Mouse (Mus musculus): Measurements from ENCODE around the gene Smarcd3.

The Smarcd3 gene

DNA sequence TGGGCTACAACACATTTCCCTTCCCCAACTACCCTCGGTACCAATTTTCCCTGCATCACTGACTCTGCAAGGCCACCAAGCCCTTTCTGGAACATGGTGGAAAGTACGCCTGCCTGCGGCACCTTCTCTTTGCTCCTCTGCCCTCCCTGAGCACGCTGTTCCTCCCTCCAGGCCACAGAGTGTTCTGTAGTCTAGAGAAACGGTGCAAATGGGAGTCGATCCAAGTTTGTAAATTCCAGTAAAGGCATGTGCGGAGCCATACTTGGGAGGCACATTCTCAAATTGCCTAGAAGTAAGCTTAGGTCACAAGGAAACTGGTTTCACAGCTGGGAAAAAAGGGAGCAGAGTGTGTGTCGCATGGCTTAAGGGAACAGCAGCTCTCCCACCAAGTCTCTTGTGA, 4.1 kb downstream of the Smarcd3 start:
- peak; percentile 53 to 82 for DNase-seq

DNA sequence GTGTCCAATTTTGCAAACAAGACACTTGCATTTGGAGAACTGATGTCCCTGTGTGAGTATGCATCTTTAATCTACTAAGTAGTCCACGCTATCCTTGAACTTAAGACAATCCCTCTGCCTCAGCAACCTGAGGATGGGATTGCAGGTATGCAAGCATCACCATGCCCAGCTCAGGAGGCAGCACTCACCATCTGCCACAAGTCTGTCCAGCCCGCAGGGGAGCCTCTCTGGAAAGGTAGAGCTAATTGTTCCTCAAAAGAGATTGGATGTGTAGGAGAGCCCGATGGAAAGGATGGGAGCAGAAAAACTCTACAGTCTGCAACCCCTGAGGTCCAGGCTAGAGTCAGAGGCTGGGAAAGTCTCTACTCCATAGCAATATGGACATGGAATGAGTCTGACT, 5.3 kb downstream of the Smarcd3 start:
- no peak for DNase-seq

DNA sequence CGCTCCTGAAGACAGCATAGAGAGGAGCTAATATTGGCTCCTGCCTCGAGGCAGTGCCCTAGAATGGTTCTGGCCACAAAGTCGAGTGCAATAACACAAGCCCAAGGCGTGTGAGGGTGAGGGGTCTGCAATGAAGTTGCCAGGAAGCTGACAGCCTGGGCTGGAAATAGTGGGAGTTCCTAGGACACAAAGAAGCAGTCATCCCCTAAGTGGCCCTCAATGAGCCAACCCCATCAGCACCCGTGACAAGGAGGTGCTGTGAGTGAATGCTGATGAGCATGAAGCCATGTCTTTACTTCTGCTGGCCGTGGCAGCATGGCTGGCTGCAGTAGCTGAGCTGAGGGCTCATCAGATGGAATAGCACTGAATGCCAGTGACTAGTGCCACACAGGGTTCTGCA, 9.1 kb downstream of the Smarcd3 start:
- no peak for DNase-seq

DNA sequence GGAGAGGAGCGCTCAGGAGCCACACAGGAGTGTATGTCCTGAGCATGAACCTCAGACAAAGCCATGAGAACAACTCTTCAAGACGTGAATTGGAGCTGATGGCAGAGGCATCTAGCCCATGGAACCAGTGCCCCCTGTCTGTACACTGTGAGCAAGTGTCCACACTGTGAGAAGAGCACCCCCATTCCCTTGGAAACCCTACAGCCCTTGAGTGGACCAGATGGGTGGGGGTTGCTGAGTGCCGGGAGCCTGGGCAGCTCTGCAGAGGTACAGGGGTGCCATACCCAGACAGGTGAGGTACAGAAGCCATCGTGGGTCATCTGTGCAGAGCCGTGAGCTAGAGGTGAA, 11.9 kb downstream of the Smarcd3 start:
- DNase-seq, result no peak

DNA sequence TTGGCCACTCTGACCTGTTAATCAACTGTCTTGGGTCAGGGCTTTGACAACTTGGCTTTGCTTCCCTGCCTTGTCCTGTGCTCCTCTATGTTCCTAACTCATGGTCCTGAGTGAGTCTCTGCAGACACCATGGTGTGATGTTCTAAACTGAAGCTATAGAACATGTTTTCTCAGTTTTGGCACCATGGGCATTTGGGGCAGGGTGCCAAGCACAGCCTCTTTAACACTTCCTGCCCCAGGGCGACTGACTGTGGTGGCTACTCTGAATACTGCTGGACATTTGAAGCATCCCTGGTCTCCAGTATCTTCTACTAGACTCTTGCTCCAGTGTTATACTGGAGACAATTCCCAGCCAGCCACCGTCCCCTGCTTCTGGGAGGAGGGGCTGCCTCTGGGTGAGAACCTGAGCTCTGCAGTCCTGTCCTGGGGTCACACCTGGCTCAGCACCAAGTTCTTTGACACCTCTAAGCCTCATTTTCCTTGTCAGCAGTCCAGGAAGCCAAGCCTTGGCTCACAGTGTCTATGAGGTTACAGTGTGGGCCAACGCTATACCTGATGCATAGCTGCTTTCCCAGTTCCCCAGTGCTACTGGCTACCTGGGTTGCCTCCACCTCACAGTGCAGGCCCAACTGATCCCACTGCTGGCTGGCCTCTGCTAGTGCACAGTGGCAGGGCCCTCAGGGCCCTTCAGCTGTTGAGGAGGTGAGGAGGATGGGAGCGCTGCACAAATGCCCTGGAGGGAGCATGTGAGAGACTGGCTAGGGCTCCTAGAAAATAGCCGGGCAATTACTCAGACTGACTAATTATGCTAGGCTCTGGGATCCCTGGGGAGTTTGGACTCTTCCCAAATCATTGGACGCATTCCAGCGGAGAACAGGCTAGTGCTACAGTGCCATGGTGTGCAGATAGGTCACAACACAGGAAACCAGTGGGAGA, 12.6 kb downstream of the Smarcd3 start:
- DNase-seq, result peak; percentile 81 to 84

DNA sequence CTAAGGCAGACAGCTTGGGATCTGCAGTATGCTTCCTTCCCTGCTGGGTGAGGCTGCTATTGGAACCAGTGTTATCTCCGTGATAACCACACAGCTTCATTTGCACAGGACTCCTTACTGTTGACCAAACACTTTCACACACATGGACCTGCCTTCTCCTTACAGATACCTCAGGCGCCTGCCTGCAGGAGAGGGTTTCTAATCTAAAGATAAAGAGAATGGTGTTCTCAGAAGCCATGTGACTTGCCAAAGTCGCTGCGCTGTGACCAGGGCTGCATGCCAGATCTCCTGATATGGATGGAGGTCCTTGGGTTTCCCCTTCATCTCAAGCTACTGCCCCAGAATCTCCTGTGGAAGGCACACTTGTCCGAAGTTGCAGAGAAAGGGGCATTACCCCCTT, 14.8 kb downstream of the Smarcd3 start:
- no peak for DNase-seq

DNA sequence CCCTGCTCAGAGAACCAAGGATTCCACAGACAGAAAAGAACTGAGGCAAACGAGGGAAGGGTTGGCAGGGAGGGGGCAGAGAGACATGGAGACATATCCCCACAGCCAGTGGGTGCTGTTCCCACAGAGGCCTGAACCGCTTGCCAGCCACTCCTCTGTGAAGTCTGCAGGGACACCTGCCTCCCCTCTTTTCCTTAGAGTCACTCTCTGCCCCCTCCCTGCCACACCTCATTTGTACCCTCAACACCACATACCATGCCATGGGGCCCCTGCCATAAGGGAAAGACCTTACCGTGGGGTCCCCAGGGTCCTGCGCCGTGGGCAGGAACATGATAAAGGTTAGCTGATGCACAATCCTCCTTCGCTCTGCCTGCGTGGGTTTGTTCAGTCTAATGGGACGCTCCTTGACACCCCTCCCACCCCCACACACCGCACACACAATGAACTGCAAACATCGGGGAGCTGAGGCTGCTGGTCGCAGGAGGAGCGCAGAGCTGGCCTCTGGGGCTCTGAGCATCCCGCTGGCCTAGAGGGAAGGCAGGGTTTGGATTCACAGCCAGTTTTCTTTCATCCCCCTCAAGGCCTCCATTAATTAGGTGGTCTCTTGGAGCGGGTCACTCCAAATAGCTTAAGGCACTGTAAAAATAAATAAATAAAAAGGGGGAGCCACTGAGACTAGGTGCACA, 18.1 kb downstream of the Smarcd3 start:
- DNase-seq, result peak in 1 of 2 experiments; percentile 38

DNA sequence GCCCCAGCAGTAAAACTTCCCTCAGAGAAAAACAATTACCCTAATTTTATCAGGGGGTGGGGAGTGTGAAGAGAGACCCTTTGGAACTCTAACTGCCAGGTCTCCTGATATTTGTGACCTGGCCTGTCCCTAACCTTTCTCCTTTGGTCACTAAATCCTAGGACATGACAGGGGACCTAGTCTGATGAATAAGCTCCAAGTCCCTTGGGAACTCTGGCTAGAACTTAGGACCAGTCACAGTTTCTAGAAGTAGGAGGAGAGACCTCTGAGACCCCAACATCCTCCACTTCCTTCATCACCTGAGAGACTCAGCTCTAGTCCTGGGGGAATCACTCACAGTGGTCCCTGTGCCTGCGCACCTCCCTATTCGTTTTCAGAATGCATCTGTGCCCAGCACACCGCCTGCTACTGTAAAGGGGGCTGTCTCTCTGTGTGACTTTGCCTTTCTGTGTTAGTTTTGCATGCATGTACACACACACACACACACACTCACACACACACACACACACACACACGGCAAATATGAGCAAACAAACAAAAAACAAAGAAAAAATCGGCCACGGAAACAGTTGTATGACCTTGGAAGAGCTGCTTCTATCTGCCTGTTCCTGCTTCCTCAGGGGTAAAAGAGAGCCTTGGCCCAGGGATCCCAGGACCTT, 18.8 kb downstream of the Smarcd3 start:
- peak in 1 of 2 experiments; percentile 7 for DNase-seq

DNA sequence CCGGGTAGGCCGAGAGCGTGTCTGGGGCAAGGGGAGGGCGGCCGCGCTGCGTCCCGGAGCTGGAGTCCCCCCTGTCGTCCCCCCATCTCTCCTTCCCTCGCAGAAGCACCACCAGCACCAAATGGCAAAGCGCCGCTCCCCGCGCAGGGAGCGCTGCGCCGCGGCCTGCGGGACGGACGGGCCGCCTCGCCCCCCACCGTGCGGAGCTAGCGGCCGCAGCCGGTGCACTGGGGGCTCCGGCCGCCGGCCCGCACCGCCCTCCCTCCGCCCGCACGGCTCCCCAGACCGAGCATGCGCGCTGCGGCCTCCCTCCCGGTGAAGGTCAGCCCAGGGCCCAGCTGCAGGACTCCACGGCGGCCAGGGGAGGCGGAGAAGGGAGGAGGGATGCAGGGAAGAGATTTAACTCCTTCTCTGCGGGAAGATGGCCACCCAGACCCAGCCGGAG, 19.5 kb downstream of the Smarcd3 start:
- peak; percentile 90 to 96 for DNase-seq

DNA sequence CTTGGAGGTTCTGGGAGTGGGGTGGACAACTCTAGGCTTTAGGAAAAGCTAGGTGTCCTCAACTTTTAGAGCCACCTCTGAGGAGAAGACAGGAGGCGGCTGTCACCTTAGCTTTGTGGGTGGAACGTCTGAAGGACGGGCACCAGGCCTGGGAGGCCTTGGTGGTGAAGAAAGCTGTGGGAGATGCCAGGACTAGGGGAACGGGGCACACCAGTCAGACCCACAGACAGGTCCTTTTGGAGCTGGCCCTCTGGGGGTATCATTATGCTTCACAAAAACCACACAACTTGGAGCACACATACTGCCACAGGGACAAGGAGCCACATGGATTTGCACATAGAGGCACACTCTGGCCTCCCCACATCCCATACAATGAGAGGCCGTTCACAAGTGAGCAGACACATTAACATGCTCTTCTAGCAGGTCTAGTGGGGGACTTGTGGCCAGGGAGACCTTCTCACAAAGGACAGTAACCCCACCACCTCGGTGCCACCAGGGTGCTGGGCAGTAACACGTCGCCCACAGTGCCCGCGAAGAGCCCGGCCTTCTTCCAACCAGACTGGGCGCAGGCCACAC, 20.0 kb downstream of the Smarcd3 start:
- peak in 1 of 2 experiments; percentile 39 for DNase-seq

DNA sequence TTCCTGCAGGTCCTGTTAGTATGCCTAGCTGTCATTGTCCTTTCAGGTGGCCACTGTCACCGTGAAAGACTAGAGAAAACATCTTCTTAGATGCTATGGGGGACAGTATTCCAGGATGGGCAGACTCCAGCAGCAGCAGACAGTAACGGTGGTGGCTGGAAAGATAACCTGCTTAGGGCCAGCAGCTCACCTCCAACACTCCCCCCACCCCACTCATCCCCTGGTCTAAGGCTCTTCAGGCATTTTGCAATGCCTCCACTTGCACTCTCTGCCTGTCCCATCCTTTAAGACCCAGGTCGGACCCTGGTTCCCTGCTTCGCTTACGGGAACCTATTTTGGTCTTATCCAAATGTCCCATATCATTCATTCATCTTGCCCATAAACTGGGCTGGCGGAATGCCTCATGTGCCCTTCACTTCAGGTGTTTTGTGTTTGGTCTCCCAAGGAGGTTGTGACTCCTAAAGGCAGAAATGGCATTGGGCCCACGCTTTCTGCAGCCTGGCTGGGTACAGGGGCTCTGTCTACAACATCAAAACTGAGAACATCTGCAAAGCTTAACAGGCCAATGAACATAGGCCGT, 20.7 kb downstream of the Smarcd3 start:
- peak in 1 of 2 experiments; percentile 53 for DNase-seq

DNA sequence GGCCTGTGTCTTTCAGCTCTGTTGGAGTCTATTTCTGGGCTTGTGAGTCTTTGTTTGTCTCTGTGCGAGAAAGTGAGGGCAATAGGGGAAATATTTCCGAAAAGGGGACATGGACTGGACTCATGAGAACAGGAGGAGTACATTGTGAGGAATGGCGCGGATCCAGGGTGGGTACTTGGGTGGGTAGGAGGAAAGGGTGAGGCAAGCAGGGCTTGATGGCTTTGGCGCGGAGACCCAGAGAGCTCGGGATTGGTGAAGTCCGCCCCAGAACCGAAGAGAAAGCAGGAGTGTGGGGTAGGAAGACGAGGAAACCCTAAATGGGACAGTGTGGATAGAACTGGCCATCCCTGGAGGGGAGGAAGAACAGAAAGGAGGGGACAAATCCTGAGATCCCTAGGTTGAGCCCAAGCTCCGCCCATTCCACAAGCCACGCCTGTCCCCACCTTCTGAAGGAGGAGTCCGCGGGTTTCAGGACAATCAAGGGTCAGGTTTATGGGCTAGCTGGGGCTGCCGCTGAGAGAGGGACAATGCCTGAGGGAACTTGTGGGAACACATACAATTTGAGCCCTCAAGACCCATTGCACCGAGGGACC, 21.4 kb downstream of the Smarcd3 start:
- DNase-seq, result peak; percentile 95 to 96

DNA sequence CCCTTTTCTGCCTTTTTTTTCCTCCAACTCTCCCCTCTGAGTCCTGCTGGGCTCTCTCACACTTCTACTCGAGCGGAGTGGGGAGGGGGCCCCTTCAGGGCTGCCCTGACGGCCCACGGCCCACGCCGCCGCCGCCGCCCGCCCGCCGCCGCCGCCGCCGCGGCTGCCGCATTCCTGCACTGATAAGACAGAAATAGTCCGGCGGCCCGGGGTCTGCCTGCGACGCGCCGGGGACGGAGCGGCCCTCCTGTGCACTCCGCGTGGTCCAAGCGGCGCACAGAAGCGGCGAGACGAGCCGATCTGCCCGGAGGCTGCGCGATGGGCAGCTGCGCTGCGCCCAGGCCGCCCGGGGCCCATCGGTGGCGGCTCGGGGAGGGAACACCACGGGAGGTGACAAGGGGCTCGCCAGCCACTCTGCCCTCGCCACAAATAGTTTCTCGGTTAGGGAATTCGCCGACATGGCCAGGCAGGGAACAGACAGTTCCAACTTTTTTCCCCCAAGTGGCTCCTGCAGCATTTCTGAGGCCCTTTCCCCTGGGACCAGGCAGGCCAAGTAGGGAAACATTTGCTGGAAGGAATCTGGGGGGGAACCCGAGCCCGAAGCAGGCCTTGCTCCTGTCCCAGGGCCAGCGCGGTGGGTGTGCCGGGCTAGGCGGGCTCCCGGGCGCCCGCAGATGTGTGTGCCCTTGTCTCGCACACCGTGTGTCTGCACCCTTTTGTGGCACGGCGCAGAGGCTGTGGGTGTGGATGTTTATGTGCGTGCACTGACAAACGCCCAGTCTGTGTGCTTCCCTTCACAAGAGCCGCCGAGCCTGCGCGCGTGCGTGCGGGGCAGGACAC, 22.1 kb downstream of the Smarcd3 start:
- peak; percentile 77 to 88 for DNase-seq

DNA sequence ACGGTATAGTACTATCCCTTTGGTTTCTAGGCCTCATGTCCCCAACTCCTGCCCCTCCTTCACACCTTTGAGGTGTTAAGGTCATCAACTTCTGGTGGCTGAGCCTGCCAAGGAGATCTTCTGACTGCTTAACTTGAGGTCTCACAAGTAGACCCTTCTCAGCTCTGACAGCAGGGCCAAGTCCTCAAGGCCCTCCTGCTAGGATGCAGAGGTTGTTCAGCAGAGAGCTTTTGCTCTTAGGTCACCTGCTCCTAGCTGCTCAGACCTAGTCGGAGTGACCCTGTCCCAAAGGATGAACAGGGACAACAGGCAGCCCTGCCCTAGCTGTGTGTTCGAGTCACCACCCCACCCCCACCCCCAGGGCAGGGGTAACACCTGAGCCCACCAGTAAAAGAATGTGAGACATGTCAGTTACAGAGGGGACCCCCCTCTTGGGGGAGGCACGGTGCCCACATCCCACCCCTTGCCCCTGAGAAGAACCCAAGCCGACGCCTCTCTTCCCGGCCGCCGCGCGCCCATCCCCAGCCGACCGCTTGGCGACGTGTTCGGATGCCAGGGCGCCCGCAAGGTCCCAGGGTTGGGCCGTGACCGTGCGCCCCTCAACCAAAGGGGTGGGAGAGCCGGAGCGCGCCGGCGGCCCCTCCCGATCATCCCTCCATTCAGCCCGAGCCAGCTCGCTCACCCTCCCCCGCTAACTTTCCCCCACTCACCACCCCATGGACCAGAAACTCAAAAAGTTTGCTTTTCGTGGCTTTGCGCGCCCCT, 23.0 kb downstream of the Smarcd3 start:
- peak in 1 of 2 experiments; percentile 64 for DNase-seq

DNA sequence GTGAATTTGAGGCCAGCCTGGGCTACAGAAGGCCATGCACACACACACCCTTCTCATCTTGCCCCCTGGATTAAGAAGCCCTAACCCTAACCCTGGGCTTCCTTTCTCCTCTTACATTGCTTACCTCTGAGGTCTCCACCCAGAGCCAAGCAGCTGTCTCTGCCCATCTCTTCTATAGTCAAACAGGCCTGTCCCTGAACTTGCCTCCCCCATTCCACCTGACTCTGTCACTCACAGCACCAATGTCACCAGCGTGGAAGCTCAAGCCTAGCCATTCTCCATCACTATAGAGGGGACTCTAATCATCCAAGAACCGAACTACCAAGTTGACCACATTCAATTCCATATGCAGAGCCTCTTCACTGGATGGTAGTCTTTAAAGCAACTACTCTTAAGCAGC, 24.0 kb downstream of the Smarcd3 start:
- DNase-seq, result peak in 1 of 2 experiments; percentile 25

DNA sequence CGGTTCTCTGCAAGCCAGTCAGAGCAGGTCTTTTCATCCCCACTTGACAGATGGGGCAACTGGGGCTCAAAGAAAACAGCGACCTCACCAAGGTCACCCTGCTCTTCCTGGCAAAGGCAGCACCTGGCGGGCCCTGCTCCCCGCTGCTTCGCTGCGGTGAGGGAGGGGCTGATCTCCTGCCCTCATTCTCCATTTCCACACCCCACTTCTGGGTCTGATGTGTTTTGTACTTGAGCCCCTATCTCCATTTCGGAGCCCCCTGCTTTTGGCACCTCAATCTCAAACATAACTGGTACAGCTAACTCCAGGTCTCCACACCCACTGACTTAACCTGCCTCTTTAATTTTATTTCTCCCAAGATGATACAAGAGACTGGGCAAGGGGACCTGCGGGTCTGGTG, 25.1 kb downstream of the Smarcd3 start:
- DNase-seq, result peak in 1 of 2 experiments; percentile 10

DNA sequence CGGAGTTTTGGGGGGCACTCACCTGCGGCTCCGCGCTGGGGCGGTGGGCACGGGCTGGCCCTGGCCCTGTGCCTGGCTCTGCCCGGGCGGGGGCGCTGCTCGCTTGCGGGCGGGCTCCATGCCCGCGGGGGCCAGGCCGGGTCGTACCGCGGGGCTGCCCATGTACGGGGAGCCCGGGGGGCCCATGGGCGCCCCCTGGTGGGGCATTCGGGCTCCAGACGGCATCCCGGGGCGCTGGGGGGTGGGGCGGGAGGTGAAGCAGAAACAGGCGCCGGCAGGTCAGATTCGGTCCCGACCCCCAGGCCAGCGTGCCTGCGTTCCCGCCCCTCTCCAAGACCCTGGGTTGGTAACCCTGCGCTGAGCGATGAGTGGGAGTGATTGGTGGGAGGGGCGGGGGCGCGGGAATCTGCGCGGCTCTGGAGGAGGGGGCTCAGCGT, 25.6 kb downstream of the Smarcd3 start:
- peak; percentile 68 to 81 for DNase-seq

DNA sequence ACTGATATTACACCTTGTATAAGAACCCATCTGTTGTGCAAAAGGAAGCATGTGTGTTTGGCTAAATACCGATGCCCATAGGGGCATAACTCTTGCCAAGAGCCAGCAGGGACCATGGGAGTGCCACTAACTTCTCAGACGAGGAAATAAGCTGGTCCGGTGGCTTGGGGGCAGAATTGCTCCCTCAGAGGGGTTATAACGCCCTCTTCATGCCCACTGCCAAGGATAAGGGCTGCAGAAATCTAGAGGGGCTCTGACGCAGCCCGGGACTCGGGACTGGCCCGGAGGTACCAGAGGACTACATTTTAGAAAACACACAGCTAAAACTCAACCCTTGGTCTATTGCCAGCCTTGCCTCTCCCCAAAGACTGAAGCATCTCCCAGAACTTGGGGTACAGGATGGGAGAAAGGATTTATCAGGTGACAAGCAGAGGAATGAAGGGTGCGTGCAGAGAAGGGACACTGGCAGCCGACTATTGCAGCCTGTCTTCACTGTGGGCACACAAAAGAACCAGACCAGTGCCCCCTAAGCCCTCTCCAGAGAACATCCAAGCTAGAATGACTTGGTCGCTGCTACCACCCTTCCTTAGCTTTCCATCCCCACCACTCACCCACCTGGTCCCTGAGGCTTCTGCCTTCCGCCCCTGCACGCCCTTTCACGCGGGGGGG, 26.2 kb downstream of the Smarcd3 start:
- DNase-seq, result peak in 1 of 2 experiments; percentile 36

DNA sequence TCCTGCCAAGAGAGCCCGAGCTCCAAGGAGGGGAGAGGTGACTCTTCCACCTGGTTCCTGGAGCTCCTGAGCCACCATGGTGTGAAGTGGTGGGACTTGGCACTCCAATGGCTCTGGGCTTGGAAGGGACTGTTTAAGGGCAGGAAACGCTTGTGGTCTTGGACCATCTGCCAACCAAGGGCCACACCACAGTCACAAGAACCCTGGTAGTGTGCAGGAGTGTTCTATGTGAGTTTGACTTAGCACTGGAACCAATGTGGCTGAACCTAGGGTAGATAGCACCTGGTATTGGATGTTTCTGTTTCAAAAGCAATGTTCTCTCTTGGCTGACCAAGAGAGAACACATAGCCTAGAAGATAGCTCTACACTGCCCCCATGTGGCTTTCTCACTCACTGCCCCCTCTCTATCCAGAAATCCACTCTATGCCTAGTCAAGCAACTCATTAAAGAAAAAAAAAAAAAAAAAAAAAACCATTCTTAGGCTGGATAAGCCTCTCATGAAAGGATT, 26.9 kb downstream of the Smarcd3 start:
- peak; percentile 79 to 90 for DNase-seq
